Mouse (Mus musculus) MEL (cell line): ENCODE results near the gene Hoxa3. TPM values are rescaled to one million over a fixed set of nuclear protein-coding genes. Genes with fewer than 3 reads are reported as not detected.

Source experiments
- DNase-seq: peaks from one replicate; pipeline ENCODE4 v3.0.0; 2011; ENCODE audit warnings: low read depth, low spot score
- H3K27ac ChIP-seq: 2 replicates; pipeline ENCODE4 v1.5.1; 2012; ENCODE audit warnings: low read depth, mild to moderate bottlenecking, control low read depth, low read length, moderate library complexity; ENCODE audit not compliant: control insufficient read depth
- H3K27me3 ChIP-seq, 2 experiments: fragments of 150-350 bp in 1 of 2; sonication (generic) in 1 of 2; 2 replicates each; pipeline ENCODE4 v1.6.1; 2012; ENCODE audit warnings: low read length in 2 of 2, mild to moderate bottlenecking in 2 of 2, improper control_type of control experiment in 1 of 2, moderate library complexity in 1 of 2; ENCODE audit not compliant: insufficient read depth in 2 of 2, control insufficient read depth in 1 of 2
- H3K36me3 ChIP-seq, 2 experiments: 2 replicates each; pipeline ENCODE4 v1.6.1; 2012 to 2014; ENCODE audit warnings: low read length in 2 of 2, improper control_type of control experiment in 1 of 2, inconsistent platforms in 1 of 2, mild to moderate bottlenecking in 1 of 2; ENCODE audit not compliant: insufficient read depth in 2 of 2, control insufficient read depth in 1 of 2
- H3K4me1 ChIP-seq, 2 experiments: fragments of 150-350 bp in 1 of 2; sonication (generic) in 1 of 2; 2 replicates each; pipeline ENCODE4 v1.6.1; 2012; ENCODE audit warnings: low read length in 2 of 2, improper control_type of control experiment in 1 of 2, mild to moderate bottlenecking in 1 of 2; ENCODE audit not compliant: insufficient read depth in 2 of 2, control insufficient read depth in 1 of 2
- H3K4me3 ChIP-seq, 2 experiments: fragments of 150-350 bp in 1 of 2; sonication (generic) in 1 of 2; 2 replicates each; pipeline ENCODE4 v1.5.1; 2012; ENCODE audit warnings: low read depth in 2 of 2, low read length in 2 of 2, mild to moderate bottlenecking in 2 of 2, moderate library complexity in 2 of 2, control low read depth in 1 of 2, improper control_type of control experiment in 1 of 2; ENCODE audit not compliant: control insufficient read depth in 1 of 2, insufficient read depth in 1 of 2
- H3K79me2 ChIP-seq: 2 replicates; pipeline ENCODE4 v1.6.1; 2012; ENCODE audit warnings: mild to moderate bottlenecking, low read length, moderate library complexity; ENCODE audit not compliant: control insufficient read depth, poor library complexity, insufficient read depth
- H3K9ac ChIP-seq: 2 replicates; pipeline ENCODE4 v1.6.1; 2012; ENCODE audit warnings: low read depth, mild to moderate bottlenecking, control low read depth, low read length, moderate library complexity; ENCODE audit not compliant: control insufficient read depth, poor library complexity, severe bottlenecking
- H3K9me3 ChIP-seq: fragments of 150-350 bp; sonication (generic); replicated peaks from 2 replicates; pipeline ENCODE4 v1.6.1; 2012; ENCODE audit warnings: mild to moderate bottlenecking, low read length, improper control_type of control experiment, moderate library complexity; ENCODE audit not compliant: insufficient read depth
- BHLHE40 ChIP-seq: IDR thresholded peaks from 2 replicates; pipeline ENCODE4 v1.6.1; 2012; ENCODE audit warnings: low read depth, mild to moderate bottlenecking, inconsistent platforms, low read length, improper control_type of control experiment, borderline replicate concordance
- CHD1 ChIP-seq: IDR thresholded peaks from 2 replicates; pipeline ENCODE4 v1.6.1; 2012; ENCODE audit warnings: low read depth, mild to moderate bottlenecking, inconsistent platforms, low read length, improper control_type of control experiment
- CTCF ChIP-seq, 3 experiments: IDR thresholded peaks in 2 of 3; conservative IDR thresholded peaks in 1 of 3; 2 replicates each; pipeline ENCODE4 v1.5.1; 2011 to 2012; ENCODE audit warnings: low read length in 3 of 3, low read depth in 2 of 3, mild to moderate bottlenecking in 2 of 3, improper control_type of control experiment in 1 of 3, inconsistent platforms in 1 of 3, mixed read lengths in 1 of 3, moderate library complexity in 1 of 3; ENCODE audit not compliant: control insufficient read depth in 1 of 3, insufficient read depth in 1 of 3, poor library complexity in 1 of 3, severe bottlenecking in 1 of 3
- E2F4 ChIP-seq: IDR thresholded peaks from 2 replicates; pipeline ENCODE4 v1.6.1; 2011; ENCODE audit warnings: low read depth, low read length, improper control_type of control experiment, borderline replicate concordance
- HCFC1 ChIP-seq: IDR thresholded peaks from 2 replicates; pipeline ENCODE4 v1.6.1; 2012; ENCODE audit warnings: low read depth, mild to moderate bottlenecking, inconsistent platforms, low read length, improper control_type of control experiment, moderate library complexity
- KAT2A ChIP-seq: conservative IDR thresholded peaks from 2 replicates; pipeline ENCODE4 v1.6.1; 2012; ENCODE audit warnings: low read depth, low read length, improper control_type of control experiment, inconsistent platforms
- MEF2A ChIP-seq: IDR thresholded peaks from 2 replicates; pipeline ENCODE4 v1.6.1; 2014; ENCODE audit warnings: low read depth, mild to moderate bottlenecking, inconsistent platforms, low read length, improper control_type of control experiment; ENCODE audit not compliant: poor library complexity, insufficient replicate concordance, severe bottlenecking; ENCODE audit errors: extremely low read depth
- RAD21 ChIP-seq: IDR thresholded peaks from 2 replicates; pipeline ENCODE4 v1.6.1; 2011; ENCODE audit warnings: mild to moderate bottlenecking, low read depth, low read length, improper control_type of control experiment
- SIN3A ChIP-seq: IDR thresholded peaks from 2 replicates; pipeline ENCODE4 v1.6.1; 2012; ENCODE audit warnings: low read length, improper control_type of control experiment, inconsistent platforms
- TAL1 ChIP-seq: IDR thresholded peaks from 2 replicates; pipeline ENCODE4 v1.6.1; 2012; ENCODE audit warnings: mild to moderate bottlenecking, inconsistent platforms, low read length, moderate library complexity, mixed read lengths
- TCF12 ChIP-seq: IDR thresholded peaks from 2 replicates; pipeline ENCODE4 v1.6.1; 2014; ENCODE audit warnings: low read depth, mild to moderate bottlenecking, inconsistent platforms, low read length, improper control_type of control experiment, moderate library complexity
- UBTF ChIP-seq: IDR thresholded peaks from 2 replicates; pipeline ENCODE4 v1.6.1; 2012; ENCODE audit warnings: low read depth, mild to moderate bottlenecking, inconsistent platforms, low read length, improper control_type of control experiment, moderate library complexity, borderline replicate concordance; ENCODE audit not compliant: insufficient read depth
- ZKSCAN1 ChIP-seq: IDR thresholded peaks from 2 replicates; pipeline ENCODE4 v1.6.1; 2012; ENCODE audit warnings: low read depth, mild to moderate bottlenecking, inconsistent platforms, low read length, improper control_type of control experiment, moderate library complexity
- ZMIZ1 ChIP-seq: IDR thresholded peaks from 2 replicates; pipeline ENCODE4 v1.6.1; 2012; ENCODE audit warnings: low read depth, mild to moderate bottlenecking, inconsistent platforms, low read length, improper control_type of control experiment, moderate library complexity
- ZNF384 ChIP-seq: IDR thresholded peaks from 2 replicates; pipeline ENCODE4 v1.6.1; 2012; ENCODE audit warnings: low read depth, mild to moderate bottlenecking, inconsistent platforms, low read length, improper control_type of control experiment
- polyA plus RNA-seq, 2 experiments: library from polyadenylated mRNA; stranded (reverse) in 1 of 2; unstranded in 1 of 2; fragments of >175 nt in 1 of 2; fragments of >200 nt in 1 of 2; gene quantifications; 2 replicates each; pipeline versions ENCODE4 v1.2.1 to v1.2.4; 2012; ENCODE audit warnings: low replicate concordance in 2 of 2, low read depth in 1 of 2; ENCODE audit not compliant: insufficient read length in 2 of 2, insufficient read depth in 1 of 2, missing spikeins in 1 of 2
- total RNA-seq: library from RNA; depleted of rRNA; stranded (reverse); fragments of 300-350 nt; gene quantifications from 2 replicates; pipeline ENCODE4 v1.2.3, GENCODE M21; 2012

Hoxa3 gene
- total and polyA plus RNA-seq, 3 experiments: not detected

- TF ChIP-seq ZNF384 (no peak), CHD1 (no peak), RAD21 (no peak), SIN3A (no peak), UBTF (no peak), TCF12 (no peak), BHLHE40 (no peak), E2F4 (no peak), HCFC1 (no peak), MEF2A (no peak), TAL1 (no peak)
- no peaks in the 10 kb centered on the region for H3K4me1 ChIP-seq
- H3K27me3 ChIP-seq: no peaks in the 10 kb centered on the region
- no peak overlapping the region for H3K9ac ChIP-seq
- H3K36me3 ChIP-seq: no peaks in the 10 kb centered on the region
- H3K9me3 ChIP-seq: no peaks in the 10 kb centered on the region
- no peaks in the 10 kb centered on the region for H3K79me2 ChIP-seq
- H3K4me3 ChIP-seq: no peak overlapping the region
- H3K27ac ChIP-seq: no peak overlapping the region
- no peak for DNase-seq
These were observed 45.4 kb downstream of the Hoxa3 start for GRCm38 (mm10) chr6:52167736-52168161.

GRCm38 (mm10) chr6:52167176-52167575 is 46.0 kb downstream of the Hoxa3 start:
- Histone ChIP-seq H3K27ac (no peak overlapping the region), H3K79me2 (no peaks in the 10 kb centered on the region), H3K9ac (no peak overlapping the region), H3K9me3 (no peaks in the 10 kb centered on the region), H3K27me3 (no peaks in the 10 kb centered on the region), H3K36me3 (no peaks in the 10 kb centered on the region), H3K4me1 (no peaks in the 10 kb centered on the region)
- DNase-seq: no peak
- no peak for TF ChIP-seq E2F4
- TF ChIP-seq, all 39 proteins: peak for 0
- H3K4me3 ChIP-seq: no peak overlapping the region

GRCm38 (mm10) chr6:52166431-52167077 is 46.6 kb downstream of the Hoxa3 start:
- H3K9ac ChIP-seq: no peak overlapping the region
- H3K27me3 ChIP-seq: no peaks in the 10 kb centered on the region
- no peak overlapping the region for H3K4me3 ChIP-seq
- no peak overlapping the region for H3K27ac ChIP-seq
- no peaks in the 10 kb centered on the region for H3K4me1 ChIP-seq
- no peaks in the 10 kb centered on the region for H3K36me3 ChIP-seq
- no peaks in the 10 kb centered on the region for H3K79me2 ChIP-seq
- DNase-seq: no peak
- no peak for TF ChIP-seq ZKSCAN1
- no peak for TF ChIP-seq CTCF (IDR thresholded peaks at IDR 0.05 in 2 of 3, conservative IDR thresholded peaks at IDR 0.05 in 1 of 3; ENCODE audit: control insufficient read depth in 1 of 3, insufficient read depth in 1 of 3, low read depth in 2 of 3, low read length in 3 of 3, poor library complexity in 1 of 3, severe bottlenecking in 1 of 3)
- no peak for TF ChIP-seq ZMIZ1
- TF ChIP-seq TAL1: no peak
- TF ChIP-seq KAT2A: no peak
- H3K9me3 ChIP-seq: no peaks in the 10 kb centered on the region
